Mouse (Mus musculus) ES-Bruce4 (cell line): ENCODE data around the gene A630001G21Rik.

ENCODE experiments used
- CTCF ChIP-seq: IDR thresholded peaks from one replicate; pipeline ENCODE4 v1.8.1; 2011; ENCODE audit warnings: low read depth, low read length
- EP300 ChIP-seq: IDR thresholded peaks from 2 replicates; pipeline ENCODE4 v1.6.1; 2011; ENCODE audit warnings: low read depth, low read length; ENCODE audit not compliant: insufficient read depth
- POLR2A ChIP-seq: IDR thresholded peaks from one replicate; pipeline ENCODE4 v1.8.1; 2011; ENCODE audit warnings: low read length; ENCODE audit not compliant: insufficient read depth

GRCm38 (mm10) chr1:85680226-85680625 is 98.2 kb downstream of the A630001G21Rik start:
- TF ChIP-seq CTCF (no peak), POLR2A (no peak), EP300 (no peak)
